Mouse (Mus musculus) liver, embryonic 15.5 days (tissue): ENCODE measurements around the gene Irf6. TPM values are rescaled to one million over a fixed set of nuclear protein-coding genes. Genes with fewer than 3 reads are reported as not detected.

ENCODE experiments used
- ATAC-seq: fragments of 200-750 bp; cut with Nextera tagmentation; 2 replicates; pipeline ENCODE4 v1.8.0; 2017; ENCODE audit warnings: moderate number of reproducible peaks, mild to moderate bottlenecking, moderate library complexity; ENCODE audit not compliant: insufficient read depth
- H3K27ac ChIP-seq: fragments of 300-500 bp; sonication (generic); replicated peaks from 2 replicates; pipeline ENCODE4 v1.5.1; 2015; ENCODE audit warnings: mild to moderate bottlenecking, inconsistent platforms
- H3K27me3 ChIP-seq: fragments of 300-500 bp; sonication (generic); 2 replicates; pipeline ENCODE4 v1.6.1; 2015; ENCODE audit warnings: mild to moderate bottlenecking, inconsistent platforms
- H3K36me3 ChIP-seq: fragments of 300-500 bp; sonication (generic); replicated peaks from 2 replicates; pipeline ENCODE4 v1.6.1; 2015; ENCODE audit warnings: moderate library complexity, mild to moderate bottlenecking, inconsistent platforms
- H3K4me1 ChIP-seq: fragments of 300-500 bp; sonication (generic); replicated peaks from 2 replicates; pipeline ENCODE4 v1.6.1; 2015; ENCODE audit warnings: inconsistent platforms
- H3K4me2 ChIP-seq: fragments of 300-500 bp; sonication (generic); 2 replicates; pipeline ENCODE4 v1.6.1; 2015; ENCODE audit warnings: moderate library complexity, mild to moderate bottlenecking, inconsistent platforms
- H3K4me3 ChIP-seq: fragments of 300-500 bp; sonication (generic); replicated peaks from 2 replicates; pipeline ENCODE4 v1.5.1; 2015; ENCODE audit warnings: mild to moderate bottlenecking, inconsistent platforms
- H3K9ac ChIP-seq: fragments of 300-500 bp; sonication (generic); 2 replicates; pipeline ENCODE4 v1.6.1; 2015; ENCODE audit warnings: moderate library complexity, mild to moderate bottlenecking, inconsistent platforms
- H3K9me3 ChIP-seq: fragments of 300-500 bp; sonication (generic); replicated peaks from 2 replicates; pipeline ENCODE4 v1.6.1; 2016; ENCODE audit warnings: inconsistent platforms
- WGBS: fragments of 180-500 bp; shearing (Covaris S2); methylation state at CpG from one replicate; pipeline ENCODE4 v1.1.7; 2015; ENCODE audit warnings: mixed read lengths; ENCODE audit not compliant: insufficient replicate concordance; 5-methylcytosine and 5-hydroxymethylcytosine counted together
- polyA plus RNA-seq: library from polyadenylated mRNA; unstranded; fragments of >200 nt; fragmentation: Nextera tagmentation; extraction: Ambion mirVana; gene quantifications from 2 replicates; pipeline ENCODE4 v1.2.1, GENCODE M21; 2015

Gene Irf6
- polyA plus RNA-seq, 1 experiment from 2014 or later, result 2.4 TPM

GRCm38 (mm10) chr1:193132385-193132784 lies 20.5 kb upstream of the Irf6 start:
- no peak overlapping the region for H3K4me2 ChIP-seq
- no peak overlapping the region for H3K9ac ChIP-seq
- no peak overlapping the region for H3K27ac ChIP-seq
- 0 out of 2 replicates have a peak, but pooled peaks cover 4% of the 10 kb centered on the region for H3K27me3 ChIP-seq
- peaks cover 9% of the 10 kb centered on the region for H3K36me3 ChIP-seq
- no peak for ATAC-seq
- H3K9me3 ChIP-seq, result no peaks in the 10 kb centered on the region
- peaks cover 28% of the 10 kb centered on the region for H3K4me1 ChIP-seq
- no peak overlapping the region for H3K4me3 ChIP-seq

- H3K4me2 ChIP-seq, result no peak overlapping the region
- 0 out of 2 replicates have a peak, but pooled peaks cover 8% of the 10 kb centered on the region for H3K27me3 ChIP-seq
- 63% methylated on average over 1 of the region's 1 CpGs for WGBS
- H3K36me3 ChIP-seq, result no peaks in the 10 kb centered on the region
- no peak overlapping the region for H3K27ac ChIP-seq
- no peak overlapping the region for H3K9ac ChIP-seq
- no peak overlapping the region for H3K4me3 ChIP-seq
- peaks cover 23% of the 10 kb centered on the region for H3K4me1 ChIP-seq
- ATAC-seq, result no peak
- H3K9me3 ChIP-seq, result no peaks in the 10 kb centered on the region
Observed at GRCm38 (mm10) chr1:193133726-193134125, 19.2 kb upstream of the Irf6 start.

DNA sequence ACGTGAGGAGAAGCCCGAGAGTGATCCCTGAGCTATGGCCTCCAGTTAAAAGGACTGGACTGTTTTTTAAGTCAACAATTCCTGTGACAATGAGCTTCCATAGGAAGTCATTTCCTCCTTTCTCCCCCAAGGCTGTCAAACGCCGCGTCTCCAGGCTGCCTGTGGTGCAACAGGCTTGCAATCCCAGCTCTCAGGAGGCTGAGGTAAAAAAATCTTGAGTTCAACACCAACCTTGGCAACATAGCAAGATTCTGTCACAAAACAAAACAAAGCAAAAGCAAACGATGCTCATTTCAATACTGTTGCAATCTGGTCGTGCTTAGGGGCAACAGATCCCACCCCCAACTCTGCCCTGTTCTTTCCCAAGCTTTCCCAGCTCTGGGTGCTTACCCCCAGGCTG lies 14.8 kb upstream of the Irf6 start:
- no peak for ATAC-seq
- H3K27ac ChIP-seq, result no peak overlapping the region
- no peak overlapping the region for H3K4me2 ChIP-seq
- H3K9me3 ChIP-seq, result no peaks in the 10 kb centered on the region
- WGBS, result 25% methylated on average over 7 of the region's 7 CpGs
- 0 out of 2 replicates have a peak, but pooled peaks cover 8% of the 10 kb centered on the region for H3K27me3 ChIP-seq
- H3K4me1 ChIP-seq, result no peaks in the 10 kb centered on the region
- no peak overlapping the region for H3K9ac ChIP-seq
- H3K4me3 ChIP-seq, result no peak overlapping the region
- no peaks in the 10 kb centered on the region for H3K36me3 ChIP-seq

DNA sequence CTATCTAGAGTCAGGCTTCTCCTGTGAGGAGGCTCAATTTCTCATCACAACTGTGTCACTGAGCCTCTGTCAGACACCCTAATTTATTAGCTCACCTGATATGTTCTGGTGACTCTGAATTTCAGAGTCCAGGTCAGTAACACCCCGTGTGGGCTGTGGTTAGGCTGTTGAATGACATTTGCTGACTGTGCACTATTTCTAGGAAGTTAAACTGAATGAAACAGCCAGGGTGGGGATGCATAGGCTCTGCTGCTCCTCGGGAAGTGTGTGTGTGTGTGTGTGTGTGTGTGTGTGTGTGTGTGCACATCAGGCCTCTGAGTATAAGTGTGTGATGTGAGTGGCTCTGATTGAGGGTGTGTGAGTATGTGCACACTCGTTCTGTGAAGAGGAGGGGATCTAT lies 14.2 kb upstream of the Irf6 start:
- Histone ChIP-seq H3K9me3 (no peaks in the 10 kb centered on the region), H3K36me3 (no peaks in the 10 kb centered on the region), H3K9ac (no peak overlapping the region), H3K27ac (no peak overlapping the region), H3K4me2 (no peak overlapping the region), H3K4me3 (no peak overlapping the region), H3K4me1 (no peaks in the 10 kb centered on the region), H3K27me3 (0 out of 2 replicates have a peak, but pooled peaks cover 8% of the 10 kb centered on the region)
- 23% methylated on average over 3 of the region's 3 CpGs for WGBS
- no peak for ATAC-seq

DNA sequence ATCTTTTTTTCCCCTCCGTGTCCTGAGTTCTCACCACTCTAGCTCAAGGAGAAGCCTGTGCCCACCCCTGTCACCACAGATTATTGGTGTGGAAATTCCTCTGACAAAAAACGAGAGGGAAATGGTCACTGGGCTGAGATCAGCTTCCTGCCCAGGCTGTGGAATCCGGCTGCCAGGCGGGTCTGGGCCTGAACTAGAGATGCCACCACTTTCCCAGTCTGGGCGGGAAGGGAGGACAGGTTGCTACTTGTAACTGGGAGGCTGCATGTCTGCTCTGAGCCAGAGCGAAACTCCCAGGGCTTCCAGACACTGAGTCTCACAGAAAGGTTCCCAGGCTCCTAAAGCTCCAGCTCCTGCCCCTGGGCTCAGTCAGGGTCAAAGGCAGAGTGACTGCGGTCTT lies 11.8 kb upstream of the Irf6 start:
- H3K27me3 ChIP-seq, result 0 out of 2 replicates have a peak, but pooled peaks cover 8% of the 10 kb centered on the region
- H3K27ac ChIP-seq, result no peak overlapping the region
- no peak overlapping the region for H3K9ac ChIP-seq
- no peak for ATAC-seq
- no peaks in the 10 kb centered on the region for H3K9me3 ChIP-seq
- WGBS, result 66% methylated on average over 7 of the region's 7 CpGs
- H3K4me3 ChIP-seq, result no peak overlapping the region
- H3K4me2 ChIP-seq, result no peak overlapping the region
- H3K4me1 ChIP-seq, result no peaks in the 10 kb centered on the region
- no peaks in the 10 kb centered on the region for H3K36me3 ChIP-seq

DNA sequence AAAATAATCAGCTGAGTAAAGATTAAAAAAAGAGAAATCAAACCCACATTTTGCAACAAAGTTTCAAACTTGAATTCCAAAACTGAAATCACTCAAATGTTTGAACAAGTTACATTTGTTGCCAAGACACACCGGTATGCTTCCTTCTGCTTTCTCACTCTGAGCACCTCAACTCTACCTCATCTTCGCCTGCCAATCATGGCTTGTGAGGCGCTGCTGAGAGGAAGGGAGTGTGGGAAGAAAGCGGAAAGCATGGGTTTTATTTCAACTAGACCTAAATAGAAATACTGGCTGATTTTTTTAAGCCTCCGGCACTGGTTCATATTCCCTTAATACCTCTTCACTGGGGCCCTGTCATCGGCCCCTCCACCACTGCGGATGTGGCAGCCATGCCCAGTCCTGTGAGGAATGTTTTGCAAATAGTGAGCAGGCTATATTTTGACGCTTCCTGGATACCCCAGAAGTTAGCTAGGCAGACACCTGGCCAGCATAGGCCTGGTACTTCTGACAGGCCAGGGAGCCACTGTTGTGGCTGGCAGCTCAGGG lies 10.3 kb upstream of the Irf6 start:
- WGBS, result 43% methylated on average over 8 of the region's 8 CpGs

DNA sequence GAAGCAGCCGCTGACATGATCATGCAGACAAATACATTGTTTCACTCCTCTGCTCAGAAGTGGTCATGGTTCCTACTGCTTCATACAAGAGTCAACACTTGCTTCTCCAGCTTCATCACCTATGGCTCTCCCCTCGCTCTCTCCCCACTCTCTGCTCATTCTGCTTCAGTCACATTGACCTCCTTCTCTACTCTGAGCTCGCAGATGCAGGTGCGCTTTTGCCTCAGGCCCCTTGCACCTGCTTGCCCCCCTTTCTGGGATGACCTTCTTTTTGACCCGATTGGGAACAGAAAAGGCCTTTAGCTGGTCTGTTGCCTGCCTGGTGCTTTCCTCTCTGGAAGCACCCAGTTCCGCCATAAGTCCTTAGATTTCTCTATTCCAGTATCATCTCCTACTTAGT lies 8.4 kb upstream of the Irf6 start:
- Histone ChIP-seq H3K36me3 (no peaks in the 10 kb centered on the region), H3K9me3 (no peaks in the 10 kb centered on the region), H3K4me2 (no peak overlapping the region), H3K4me1 (no peaks in the 10 kb centered on the region), H3K9ac (no peak overlapping the region), H3K4me3 (no peak overlapping the region), H3K27me3 (peaks cover 10% of the 10 kb centered on the region), H3K27ac (no peak overlapping the region)
- 65% methylated on average over 6 of the region's 6 CpGs for WGBS
- no peak for ATAC-seq

More for the DNA sequence above, 10.3 kb upstream of the Irf6 start:
- no peaks in the 10 kb centered on the region for H3K36me3 ChIP-seq
- no peak overlapping the region for H3K4me2 ChIP-seq
- H3K27me3 ChIP-seq, result 0 out of 2 replicates have a peak, but pooled peaks cover 4% of the 10 kb centered on the region
- no peak for ATAC-seq
- no peaks in the 10 kb centered on the region for H3K9me3 ChIP-seq
- no peak overlapping the region for H3K9ac ChIP-seq
- no peaks in the 10 kb centered on the region for H3K4me1 ChIP-seq
- no peak overlapping the region for H3K4me3 ChIP-seq
- no peak overlapping the region for H3K27ac ChIP-seq

DNA sequence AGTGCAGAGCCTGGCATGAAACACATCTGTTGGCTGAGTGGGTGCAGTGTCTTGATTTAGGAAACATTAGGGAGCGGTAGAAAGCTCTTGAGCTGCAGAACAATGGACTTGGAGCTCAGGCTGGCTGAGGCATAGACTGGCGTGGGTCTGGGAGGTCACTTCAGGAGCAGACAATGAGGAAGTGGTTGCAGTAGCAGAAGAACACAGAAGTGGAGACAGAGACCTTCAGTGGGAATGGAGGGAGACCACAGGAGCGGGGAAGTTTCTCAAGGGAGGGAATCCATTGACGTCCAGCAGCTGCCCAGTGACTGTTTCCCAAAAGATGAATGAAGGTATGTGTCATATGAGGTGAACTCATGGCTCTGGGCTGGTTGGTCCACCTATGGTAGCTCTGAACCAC lies 7.8 kb upstream of the Irf6 start:
- 32% methylated on average over 4 of the region's 4 CpGs for WGBS
- Histone ChIP-seq H3K4me1 (no peaks in the 10 kb centered on the region), H3K27me3 (peaks cover 13% of the 10 kb centered on the region), H3K4me2 (no peak overlapping the region), H3K4me3 (no peak overlapping the region), H3K36me3 (no peaks in the 10 kb centered on the region), H3K9ac (no peak overlapping the region), H3K9me3 (no peaks in the 10 kb centered on the region), H3K27ac (no peak overlapping the region)
- no peak for ATAC-seq

DNA sequence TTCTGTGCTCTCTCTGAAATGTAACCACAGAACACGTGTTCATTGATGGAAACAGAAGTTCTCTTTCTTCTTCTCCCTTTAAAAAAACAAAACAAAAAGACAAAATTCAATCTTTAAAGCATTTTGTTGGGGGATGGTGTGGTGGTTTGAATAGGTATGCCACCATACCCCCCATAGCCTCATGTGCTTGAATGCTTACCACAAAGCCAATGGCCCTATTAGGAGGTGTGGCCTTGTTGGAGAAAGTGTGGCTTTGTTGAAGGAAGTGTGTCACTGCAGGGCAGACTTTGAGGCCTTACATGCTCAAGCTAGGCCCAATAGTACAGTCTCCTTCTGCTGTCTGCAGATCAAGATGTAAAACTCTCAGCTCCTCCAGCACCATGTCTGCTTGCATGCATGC lies 6.5 kb upstream of the Irf6 start:
- H3K4me1 ChIP-seq, result no peaks in the 10 kb centered on the region
- no peak overlapping the region for H3K27ac ChIP-seq
- H3K4me2 ChIP-seq, result no peak overlapping the region
- H3K27me3 ChIP-seq, result peaks cover 24% of the 10 kb centered on the region
- no peak for ATAC-seq
- H3K9me3 ChIP-seq, result no peaks in the 10 kb centered on the region
- H3K9ac ChIP-seq, result no peak overlapping the region
- H3K4me3 ChIP-seq, result no peak overlapping the region
- 16% methylated on average over 1 of the region's 1 CpGs for WGBS
- no peaks in the 10 kb centered on the region for H3K36me3 ChIP-seq

GRCm38 (mm10) chr1:193149231-193149630 lies 3.7 kb upstream of the Irf6 start:
- no peaks in the 10 kb centered on the region for H3K9me3 ChIP-seq
- WGBS, result 42% methylated on average over 3 of the region's 3 CpGs
- H3K27ac ChIP-seq, result no peak overlapping the region
- no peak overlapping the region for H3K4me3 ChIP-seq
- no peak overlapping the region for H3K9ac ChIP-seq
- H3K36me3 ChIP-seq, result no peaks in the 10 kb centered on the region
- H3K4me1 ChIP-seq, result peaks cover 10% of the 10 kb centered on the region
- H3K4me2 ChIP-seq, result no peak overlapping the region
- ATAC-seq, result no peak
- peaks cover 52% of the 10 kb centered on the region for H3K27me3 ChIP-seq

DNA sequence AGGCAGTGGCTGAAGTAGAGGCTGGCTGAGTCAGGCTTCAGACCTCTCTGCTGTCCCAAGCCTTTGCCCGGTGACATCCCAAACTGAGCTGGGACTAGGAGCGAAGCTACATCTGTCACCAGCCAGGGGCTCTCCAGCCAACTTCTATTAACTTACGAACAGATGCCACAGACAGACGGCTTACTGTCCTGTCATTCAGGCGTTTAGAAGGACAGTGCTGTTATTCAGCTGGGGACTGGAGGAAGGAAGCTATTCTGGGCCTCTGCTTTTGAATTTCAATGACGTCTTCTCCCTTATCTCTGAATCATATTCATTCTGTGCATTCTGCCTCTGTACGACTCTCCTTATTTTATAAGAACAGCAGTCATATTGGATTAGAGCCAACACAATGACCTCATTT lies 1.8 kb upstream of the Irf6 start:
- H3K9me3 ChIP-seq, result no peaks in the 10 kb centered on the region
- no peak for ATAC-seq
- WGBS, result 28% methylated on average over 7 of the region's 7 CpGs
- H3K36me3 ChIP-seq, result no peaks in the 10 kb centered on the region
- H3K27ac ChIP-seq, result no peak overlapping the region
- no peak overlapping the region for H3K4me2 ChIP-seq
- peaks cover 55% of the 10 kb centered on the region for H3K27me3 ChIP-seq
- H3K4me1 ChIP-seq, result peaks cover 16% of the 10 kb centered on the region
- H3K4me3 ChIP-seq, result no peak overlapping the region
- H3K9ac ChIP-seq, result no peak overlapping the region

DNA sequence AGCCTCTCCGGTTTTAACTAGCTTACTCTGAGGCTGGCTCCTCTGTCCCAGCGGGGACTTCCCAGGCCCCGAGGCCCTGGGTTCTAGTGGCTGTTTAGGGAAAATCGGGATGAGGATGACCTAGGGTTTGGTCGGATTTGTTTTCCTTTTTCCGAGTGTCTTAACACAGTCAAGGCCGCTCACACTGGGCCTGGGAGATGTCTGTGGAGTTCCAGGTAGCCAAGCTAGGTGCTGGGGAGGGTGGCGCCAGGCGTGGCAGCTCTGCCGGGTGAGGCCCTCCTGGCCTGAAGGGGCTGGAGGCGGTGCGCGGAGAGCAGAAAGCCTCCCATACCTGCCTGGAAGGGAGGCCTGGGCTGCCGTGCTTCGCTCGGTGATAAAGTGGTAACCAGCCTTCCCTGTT lies 650 bp downstream of the Irf6 start:
- peaks cover 54% of the 10 kb centered on the region for H3K27me3 ChIP-seq
- no peak for ATAC-seq
- H3K27ac ChIP-seq, result no peak overlapping the region
- no peaks in the 10 kb centered on the region for H3K36me3 ChIP-seq
- H3K4me2 ChIP-seq, result peak overlapping the region; percentile 60
- peak overlapping the region; percentile 51 for H3K4me3 ChIP-seq
- 52% methylated on average over 16 of the region's 16 CpGs for WGBS
- peaks cover 28% of the 10 kb centered on the region for H3K4me1 ChIP-seq
- H3K9ac ChIP-seq, result no peak overlapping the region; the same call in 1 of the 2 replicates
- H3K9me3 ChIP-seq, result no peaks in the 10 kb centered on the region
